Mouse (Mus musculus): ENCODE results near the gene Gm9913.

Gm9913 gene

GRCm38 (mm10) chr2:125494831-125495812, 9.8 kb upstream of the Gm9913 start:
- in situ Hi-C loops (cut with MboI; ENCODE audit: unreplicated experiment in 2 of 2), result no loop called here

DNA sequence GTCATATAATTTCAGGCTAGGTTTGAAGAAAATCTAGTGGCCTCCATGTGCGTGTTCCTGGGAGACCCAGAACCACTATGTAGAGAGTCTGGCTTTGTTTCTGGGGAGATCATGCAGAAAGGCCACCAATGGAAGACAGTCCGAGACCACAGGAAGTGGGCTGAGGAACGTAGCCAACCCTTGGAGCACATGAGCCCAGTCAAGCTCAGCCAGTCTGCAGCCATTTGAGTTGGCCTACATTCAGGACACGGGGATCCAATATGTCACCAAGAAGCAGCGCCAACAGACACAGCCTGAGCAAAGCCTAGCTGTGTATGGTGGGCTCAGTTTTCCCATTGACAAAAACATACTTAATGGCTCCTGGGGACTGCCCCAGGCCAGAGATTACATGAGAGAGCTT, 8.2 kb upstream of the Gm9913 start:
- in situ Hi-C loops (cut with MboI; ENCODE audit: unreplicated experiment in 2 of 2), result no loop called here

DNA sequence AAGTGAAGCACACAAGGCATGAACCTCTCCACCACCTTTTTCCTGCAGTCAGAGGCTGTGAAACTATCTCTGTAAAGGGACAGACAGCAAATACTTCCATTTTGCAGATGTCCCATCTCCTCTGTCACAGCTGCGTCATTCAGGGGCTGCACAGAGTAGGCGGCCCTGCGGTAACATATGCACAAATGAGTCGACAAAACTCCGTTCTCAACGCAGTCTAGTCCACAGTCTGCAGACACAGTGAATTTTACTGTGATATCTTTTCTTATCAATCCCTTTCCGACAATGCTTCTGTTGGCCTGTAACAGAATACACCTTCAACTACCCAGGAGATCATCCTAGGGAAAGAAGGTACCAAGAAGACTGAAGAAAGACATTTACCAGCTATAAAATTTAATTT, 6.7 kb upstream of the Gm9913 start:
- in situ Hi-C loops (cut with MboI; ENCODE audit: unreplicated experiment in 2 of 2), result no loop called here

DNA sequence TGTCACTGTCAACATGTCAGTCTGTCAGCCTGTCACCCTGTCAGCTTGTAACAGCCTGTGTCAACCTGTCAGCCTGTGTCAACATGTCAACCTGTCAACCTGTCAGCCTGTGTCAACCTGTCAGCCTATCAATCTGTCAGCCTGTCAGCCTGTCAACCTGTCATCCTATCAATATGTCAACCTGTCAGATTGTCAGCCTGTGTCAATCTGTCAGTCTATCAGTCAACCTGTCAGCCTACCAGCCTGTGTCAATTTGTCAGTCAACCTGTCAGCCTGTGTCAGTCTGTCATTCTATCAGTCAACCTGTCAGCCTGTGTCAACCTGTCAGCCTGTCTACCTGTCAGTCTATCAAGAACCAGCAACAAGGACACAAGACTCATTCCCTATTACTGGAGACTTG, 3.4 kb upstream of the Gm9913 start:
- in situ Hi-C loops (cut with MboI; ENCODE audit: unreplicated experiment in 2 of 2), result no loop called here

DNA sequence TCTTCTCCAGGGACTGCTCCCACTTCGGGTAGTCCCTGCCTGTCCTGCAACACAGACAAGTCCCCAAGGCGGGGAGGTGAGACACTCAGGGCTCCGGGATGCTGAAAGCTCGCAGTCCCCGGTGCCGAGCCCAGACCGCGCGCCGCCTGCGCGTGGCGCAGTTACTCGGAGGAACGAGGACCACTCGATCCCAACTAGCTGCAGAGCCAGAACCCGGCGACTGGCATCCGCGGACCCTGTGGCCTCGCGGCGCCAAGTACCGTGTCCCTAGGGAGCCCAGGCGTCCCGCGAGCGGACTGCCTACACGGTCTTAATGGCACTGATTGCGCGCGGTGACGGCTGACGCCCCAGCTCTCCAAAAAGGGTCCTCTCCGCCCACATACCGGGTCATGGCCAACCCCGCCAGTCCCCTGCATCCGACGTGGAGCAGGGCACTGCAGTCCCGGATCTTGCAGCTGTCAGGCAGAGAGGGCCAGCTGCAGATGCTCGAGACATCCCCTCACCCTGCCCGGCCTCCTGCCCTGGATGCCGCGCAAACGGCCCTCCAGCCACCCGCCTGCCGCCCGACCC, 942 bp downstream of the Gm9913 start:
- in situ Hi-C loops (cut with MboI; ENCODE audit: unreplicated experiment in 2 of 2), result no loop called here

- in situ Hi-C loops (cut with MboI; ENCODE audit: unreplicated experiment in 2 of 2), result no loop called here
These were observed 1.6 kb downstream of the Gm9913 start for GRCm38 (mm10) chr2:125506316-125507054.

GRCm38 (mm10) chr2:125507893-125508292, 3.0 kb downstream of the Gm9913 start, which contains the start of gene Fbn1:
Gene Fbn1 (minus strand): TSS chr2:125507993.
- in situ Hi-C loops (cut with MboI; ENCODE audit: unreplicated experiment in 2 of 2), result no loop called here

DNA sequence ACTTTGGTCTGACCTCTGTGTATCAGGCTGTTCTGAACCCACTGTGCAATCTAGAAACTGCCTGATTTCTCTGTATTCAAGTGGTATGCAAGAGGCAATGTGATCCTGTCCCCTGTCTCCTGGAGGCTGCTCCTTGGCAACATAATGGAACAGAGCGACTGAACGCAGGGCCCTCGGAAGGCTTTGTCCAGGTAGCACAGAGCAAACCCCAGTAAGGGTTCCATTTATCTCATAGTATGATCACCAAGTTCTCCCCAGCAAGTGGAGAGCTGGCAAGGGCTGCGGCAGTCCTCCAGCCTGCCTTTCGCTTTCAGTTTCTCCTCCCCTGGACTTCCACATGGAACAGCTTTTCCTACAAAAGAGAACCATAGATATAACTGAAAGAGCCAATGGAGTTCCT, 3.5 kb downstream of the Gm9913 start:
- in situ Hi-C loops (cut with MboI; ENCODE audit: unreplicated experiment in 2 of 2), result no loop called here

- in situ Hi-C loops (cut with MboI; ENCODE audit: unreplicated experiment in 2 of 2), result no loop called here
These were observed 5.9 kb downstream of the Gm9913 start for GRCm38 (mm10) chr2:125510752-125511151.

DNA sequence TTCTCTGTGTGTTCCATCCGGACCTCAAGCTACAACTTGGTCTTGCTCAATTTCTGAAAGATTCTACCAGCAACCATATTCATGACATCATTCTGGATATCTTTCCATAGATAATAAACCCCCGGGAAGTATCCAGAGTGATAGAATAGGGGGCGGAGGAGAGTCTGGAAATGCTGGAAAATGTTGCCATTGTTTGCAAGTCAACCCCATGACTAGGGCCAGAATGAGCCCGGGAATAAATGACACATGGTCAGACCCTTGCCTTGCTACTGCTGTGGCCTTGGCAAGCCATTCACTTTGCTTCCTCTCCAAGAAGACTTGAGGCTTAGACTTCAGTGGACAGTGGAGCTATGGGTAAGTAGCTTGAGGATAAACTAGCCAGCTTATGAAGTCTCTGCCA, 7.0 kb downstream of the Gm9913 start:
- in situ Hi-C loops (cut with MboI; ENCODE audit: unreplicated experiment in 2 of 2), result no loop called here

GRCm38 (mm10) chr2:125512544-125512943, 7.7 kb downstream of the Gm9913 start:
- in situ Hi-C loops (cut with MboI; ENCODE audit: unreplicated experiment in 2 of 2), result no loop called here

- in situ Hi-C loops (cut with MboI; ENCODE audit: unreplicated experiment in 2 of 2), result no loop called here
These were observed 9.5 kb downstream of the Gm9913 start for GRCm38 (mm10) chr2:125514391-125514790.

GRCm38 (mm10) chr2:125515291-125516057, 10.6 kb downstream of the Gm9913 start:
- in situ Hi-C loops (cut with MboI; ENCODE audit: unreplicated experiment in 2 of 2), result no loop called here

DNA sequence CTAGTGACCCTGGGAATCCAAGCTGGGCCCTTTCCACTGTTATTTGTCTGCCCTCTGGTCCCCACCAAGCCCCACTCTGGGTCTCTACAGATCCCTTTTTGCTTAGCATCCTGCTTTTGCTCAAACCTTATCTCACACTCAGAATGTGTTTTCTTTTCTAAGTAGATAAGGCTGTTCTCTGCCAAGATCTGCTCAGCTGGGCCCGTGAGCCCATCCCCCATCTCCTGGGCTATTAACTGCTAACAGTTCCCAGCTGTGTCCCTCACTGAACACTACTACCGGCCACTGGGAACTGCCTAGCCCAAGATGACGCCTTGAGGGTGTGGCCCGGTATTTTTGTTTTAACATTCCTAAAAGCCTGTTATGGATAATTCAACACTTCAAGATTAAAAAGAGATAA, 11.7 kb downstream of the Gm9913 start:
- in situ Hi-C loops (cut with MboI; ENCODE audit: unreplicated experiment in 2 of 2), result no loop called here

DNA sequence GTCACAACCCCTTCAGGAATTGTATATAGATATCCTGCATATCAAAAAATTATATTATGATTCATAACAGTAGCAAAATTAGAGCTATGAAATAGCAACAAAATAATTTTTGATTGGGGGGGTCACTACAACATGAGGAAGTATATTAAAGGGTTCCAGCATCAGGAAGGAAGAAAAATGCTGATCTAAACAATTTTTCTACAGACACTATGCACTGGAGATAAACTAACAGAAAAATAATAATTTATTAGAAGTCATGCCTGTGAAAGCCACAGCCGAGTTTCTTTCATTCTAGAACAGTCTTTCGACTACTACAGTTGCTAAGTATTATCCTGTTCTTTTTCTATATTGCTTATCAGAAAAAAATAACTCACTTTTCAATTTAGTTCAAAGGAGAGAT, 20.6 kb downstream of the Gm9913 start:
- in situ Hi-C loops (cut with MboI; ENCODE audit: unreplicated experiment in 2 of 2), result no loop called here

DNA sequence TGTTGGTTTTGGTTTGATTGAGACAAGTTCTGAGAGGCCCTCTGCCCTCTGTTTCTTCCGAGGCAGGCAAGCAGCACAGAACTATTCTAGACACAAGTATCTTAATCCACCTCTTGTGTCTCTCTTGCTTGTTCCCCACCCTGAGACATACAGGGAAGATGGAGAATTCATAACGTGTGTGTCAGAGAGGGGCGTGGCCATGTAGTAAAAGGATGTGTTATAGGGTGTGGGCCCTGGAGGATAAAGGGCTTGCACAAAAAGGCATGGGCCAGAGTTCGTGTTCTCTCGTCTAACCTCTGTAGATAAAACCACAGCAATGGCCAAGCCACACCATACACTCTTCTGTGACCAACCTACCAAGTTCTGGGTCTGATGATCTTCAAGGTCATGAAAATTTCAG, 21.7 kb downstream of the Gm9913 start:
- in situ Hi-C loops (cut with MboI; ENCODE audit: unreplicated experiment in 2 of 2), result no loop called here

DNA sequence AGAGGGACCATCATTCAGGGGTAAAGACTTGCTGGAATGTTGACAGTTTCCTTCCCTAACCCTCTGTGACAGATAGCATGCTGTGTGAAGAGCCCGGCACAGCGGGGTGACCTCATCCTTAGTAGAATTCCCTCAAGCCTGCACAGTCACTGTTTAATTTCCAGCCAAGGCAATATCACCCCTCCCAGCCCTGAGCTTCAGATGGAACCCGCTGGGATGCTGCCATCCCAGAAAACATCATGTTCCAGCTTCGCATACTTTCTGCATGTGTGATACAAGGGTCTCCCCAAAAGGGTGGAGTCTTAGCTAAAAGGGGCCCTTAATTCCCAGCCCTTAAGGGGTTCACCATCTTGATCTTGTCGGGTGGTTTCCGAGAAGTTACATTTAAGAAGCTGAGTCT, 25.8 kb downstream of the Gm9913 start:
- in situ Hi-C loops (cut with MboI; ENCODE audit: unreplicated experiment in 2 of 2), result no loop called here

DNA sequence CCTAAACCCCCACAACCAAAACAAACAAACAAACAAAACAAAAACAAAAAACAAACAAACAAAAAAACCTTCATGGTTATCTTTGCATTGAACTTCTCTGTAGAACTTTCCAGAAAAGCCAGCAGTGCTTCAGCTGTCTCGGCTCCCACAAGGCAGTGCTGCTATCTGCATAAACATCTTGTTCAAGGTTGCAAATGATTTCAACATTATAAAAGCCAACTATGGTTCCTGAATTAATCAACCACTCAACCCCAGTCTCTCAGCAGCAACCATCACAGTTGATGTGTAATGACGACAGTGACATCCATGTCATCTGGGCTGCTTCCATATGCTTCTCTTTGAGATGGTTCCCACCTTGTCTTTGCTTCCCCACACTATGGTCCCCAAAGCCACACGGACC, 34.8 kb downstream of the Gm9913 start:
- in situ Hi-C loops (cut with MboI; ENCODE audit: unreplicated experiment in 2 of 2), result no loop called here

DNA sequence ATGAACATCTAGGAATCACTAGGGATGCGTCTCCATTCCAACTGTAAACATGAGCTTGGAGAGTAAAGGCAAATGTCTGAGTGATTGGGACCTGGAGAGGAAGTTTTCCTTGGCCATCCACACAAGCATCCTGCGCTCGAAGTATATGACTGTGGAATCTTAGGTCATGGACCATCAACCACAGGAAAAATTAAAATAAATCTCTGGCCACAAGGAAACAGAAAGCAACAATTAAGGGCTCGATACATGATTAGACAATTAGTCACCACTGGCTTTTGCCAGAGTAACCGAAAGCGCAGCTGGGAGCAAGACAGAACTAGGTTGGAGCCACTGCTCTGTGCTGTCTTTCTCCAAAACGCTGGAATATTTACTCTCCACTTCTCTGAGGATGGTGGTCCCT, 35.7 kb downstream of the Gm9913 start:
- in situ Hi-C loops (cut with MboI; ENCODE audit: unreplicated experiment in 2 of 2), result no loop called here

GRCm38 (mm10) chr2:125541451-125541850, 36.6 kb downstream of the Gm9913 start:
- in situ Hi-C loops (cut with MboI; ENCODE audit: unreplicated experiment in 2 of 2), result no loop called here

DNA sequence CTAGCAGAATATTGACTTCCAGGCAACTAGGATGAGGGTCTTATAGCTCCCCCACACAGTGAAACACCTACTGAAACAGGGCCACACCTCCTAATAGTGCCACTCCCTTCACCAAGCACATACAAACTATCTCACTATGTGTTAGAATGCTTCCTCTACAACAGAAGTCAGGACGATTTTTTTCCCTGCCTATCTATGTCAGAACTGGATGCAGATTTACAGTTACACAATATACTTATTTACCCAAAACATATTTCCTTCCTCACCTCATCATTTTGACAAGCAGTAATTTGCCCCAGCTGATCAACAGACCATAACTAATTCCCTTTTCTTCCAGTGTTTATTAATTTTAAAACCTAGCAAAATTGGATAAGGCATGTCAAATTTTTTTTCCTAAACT, 38.8 kb downstream of the Gm9913 start:
- in situ Hi-C loops (cut with MboI; ENCODE audit: unreplicated experiment in 2 of 2), result no loop called here

Data from v-Abl transformed pro-B cells (cell line).